Mouse (Mus musculus) neural tube, embryonic 15.5 days (tissue): ENCODE results near the gene Zfp94. TPM values are rescaled to one million over a fixed set of nuclear protein-coding genes. Genes with fewer than 3 reads are reported as not detected.

ENCODE experiments used
- ATAC-seq: fragments of 200-750 bp; cut with Nextera tagmentation; 2 replicates; pipeline ENCODE4 v1.8.0; 2017; ENCODE audit warnings: mild to moderate bottlenecking, moderate TSS enrichment, moderate library complexity; ENCODE audit not compliant: low FRiP score
- H3K27ac ChIP-seq: fragments of 300-500 bp; sonication (generic); replicated peaks from 2 replicates; pipeline ENCODE4 v1.5.1; 2015; ENCODE audit warnings: mild to moderate bottlenecking, inconsistent platforms
- H3K27me3 ChIP-seq: fragments of 300-500 bp; sonication (generic); replicated peaks from 2 replicates; pipeline ENCODE4 v1.6.1; 2015; ENCODE audit warnings: inconsistent platforms
- H3K36me3 ChIP-seq: fragments of 300-500 bp; sonication (generic); 2 replicates; pipeline ENCODE4 v1.6.1; 2015; ENCODE audit warnings: inconsistent platforms
- H3K4me1 ChIP-seq: fragments of 300-500 bp; sonication (generic); 2 replicates; pipeline ENCODE4 v1.6.1; 2015; ENCODE audit warnings: inconsistent platforms
- H3K4me2 ChIP-seq: fragments of 300-500 bp; sonication (generic); 2 replicates; pipeline ENCODE4 v1.6.1; 2015; ENCODE audit warnings: inconsistent platforms, mild to moderate bottlenecking, moderate library complexity
- H3K4me3 ChIP-seq: fragments of 300-500 bp; sonication (generic); replicated peaks from 2 replicates; pipeline ENCODE4 v1.5.1; 2015; ENCODE audit warnings: mild to moderate bottlenecking, inconsistent platforms
- H3K9ac ChIP-seq: fragments of 300-500 bp; sonication (generic); replicated peaks from 2 replicates; pipeline ENCODE4 v1.6.1; 2015; ENCODE audit warnings: mild to moderate bottlenecking, inconsistent platforms
- H3K9me3 ChIP-seq: fragments of 300-500 bp; sonication (generic); replicated peaks from 2 replicates; pipeline ENCODE4 v1.6.1; 2016; ENCODE audit warnings: inconsistent platforms
- WGBS: fragments of 180-500 bp; shearing (Covaris S2); methylation state at CpG from one replicate; pipeline ENCODE4 v1.1.7; 2015; ENCODE audit warnings: mixed read lengths; 5-methylcytosine and 5-hydroxymethylcytosine counted together
- microRNA-seq: library from miRNA; unstranded; fragments of <30 nt; microRNA quantifications from one replicate; pipeline ENCODE4, GENCODE M21; 2017
- polyA plus RNA-seq: library from polyadenylated mRNA; unstranded; fragments of >200 nt; fragmentation: Nextera tagmentation; extraction: Ambion mirVana; gene quantifications from 2 replicates; pipeline ENCODE4 v1.2.1, GENCODE M21; 2015

The Zfp94 gene
- polyA plus RNA-seq, 1 experiment from 2014 or later, result 20.2 TPM

DNA sequence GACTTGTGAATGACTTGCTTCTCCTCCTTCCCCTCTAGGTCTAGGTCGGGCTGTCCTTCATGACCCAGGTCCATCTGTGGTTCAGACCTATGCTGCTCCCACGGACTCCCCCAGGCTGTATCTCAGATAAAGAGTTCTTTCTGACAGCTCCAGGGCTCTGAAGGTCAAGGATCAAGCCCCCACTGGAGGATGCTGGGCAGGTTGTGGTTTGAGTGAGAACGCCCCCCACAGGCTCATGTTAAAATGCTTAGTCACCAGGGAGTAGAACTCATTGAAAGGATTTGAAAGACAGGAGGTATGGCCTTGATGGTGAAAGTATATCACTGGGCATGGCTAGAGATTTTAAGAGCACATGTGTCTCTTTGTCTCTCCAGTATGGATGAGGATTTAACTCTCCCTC lies 47.2 kb downstream of the Zfp94 start:
- peaks cover 13% of the 10 kb centered on the region for H3K4me1 ChIP-seq
- H3K4me2 ChIP-seq, result peak overlapping the region; percentile 90
- no peaks in the 10 kb centered on the region for H3K9me3 ChIP-seq
- WGBS, result 79% methylated on average over 3 of the region's 3 CpGs
- H3K9ac ChIP-seq, result no peak overlapping the region
- H3K27ac ChIP-seq, result no peak overlapping the region
- H3K27me3 ChIP-seq, result no peaks in the 10 kb centered on the region
- ATAC-seq, result peak; percentile 18; the same call in 1 of the 2 replicates
- H3K4me3 ChIP-seq, result peak overlapping the region; percentile 67; the same call in 1 of the 2 replicates
- H3K36me3 ChIP-seq, result peaks cover 9% of the 10 kb centered on the region

GRCm38 (mm10) chr7:24268176-24269155 lies 48.0 kb downstream of the Zfp94 start:
- WGBS, result 71% methylated on average over 24 of the region's 24 CpGs
- Histone ChIP-seq H3K36me3 (peaks cover 2% of the 10 kb centered on the region; the same call in 1 of the 2 replicates), H3K9ac (no peak overlapping the region), H3K4me3 (no peak overlapping the region), H3K9me3 (no peaks in the 10 kb centered on the region), H3K4me2 (no peak overlapping the region), H3K4me1 (peaks cover 13% of the 10 kb centered on the region), H3K27me3 (no peaks in the 10 kb centered on the region), H3K27ac (no peak overlapping the region)
- ATAC-seq, result no peak

- WGBS, result 94% methylated on average over 4 of the region's 4 CpGs
- Histone ChIP-seq H3K27ac (no peak overlapping the region), H3K9me3 (no peaks in the 10 kb centered on the region), H3K27me3 (no peaks in the 10 kb centered on the region), H3K4me1 (peaks cover 21% of the 10 kb centered on the region), H3K9ac (no peak overlapping the region), H3K4me3 (no peak overlapping the region), H3K4me2 (no peak overlapping the region), H3K36me3 (peaks cover 30% of the 10 kb centered on the region)
- no peak for ATAC-seq
Measured at GRCm38 (mm10) chr7:24260000-24260312, 56.5 kb downstream of the Zfp94 start.

DNA sequence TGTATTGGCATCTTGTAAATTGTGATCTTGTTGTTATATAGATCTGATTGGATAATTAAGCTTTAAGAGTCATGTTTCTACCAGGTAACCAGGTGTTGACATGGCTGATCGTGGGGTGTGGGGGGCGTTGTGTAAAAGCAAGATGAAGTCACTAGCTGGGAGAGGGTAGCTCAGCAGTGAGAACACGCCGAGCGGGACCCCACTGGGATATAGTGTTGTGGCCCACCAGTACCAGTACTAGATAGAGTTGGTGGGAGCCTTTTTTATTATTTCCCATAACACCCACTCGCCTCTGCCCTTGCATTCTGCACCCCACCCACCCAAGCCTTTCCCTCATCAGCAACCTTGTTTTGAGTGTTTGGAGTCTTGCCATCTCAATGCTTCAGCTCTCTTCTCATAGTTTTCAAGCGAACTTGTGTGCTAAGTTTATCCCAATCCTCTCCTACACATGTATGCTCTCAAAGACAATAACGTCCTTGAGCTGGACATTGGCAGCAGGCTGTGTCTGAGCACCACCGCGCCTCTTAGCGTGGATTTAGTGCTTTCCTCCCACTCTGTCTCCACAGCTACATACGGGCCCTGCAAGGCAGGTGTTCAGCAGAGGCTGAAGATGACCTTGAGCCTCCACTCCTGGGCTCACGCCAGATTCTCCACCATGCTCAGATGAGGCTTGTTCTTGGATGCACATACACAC lies 57.0 kb downstream of the Zfp94 start:
- Histone ChIP-seq H3K4me3 (no peak overlapping the region), H3K27me3 (no peaks in the 10 kb centered on the region), H3K4me2 (no peak overlapping the region), H3K4me1 (peaks cover 25% of the 10 kb centered on the region), H3K36me3 (peaks cover 30% of the 10 kb centered on the region), H3K9ac (no peak overlapping the region), H3K9me3 (no peaks in the 10 kb centered on the region), H3K27ac (no peak overlapping the region)
- 90% methylated on average over 13 of the region's 13 CpGs for WGBS
- no peak for ATAC-seq

GRCm38 (mm10) chr7:24254633-24255474 lies 61.6 kb downstream of the Zfp94 start, which contains the start of gene Zfp108:
Gene Zfp108, plus strand, starts transcription at chr7:24254794.
- Histone ChIP-seq H3K9ac (peak within 1 kb of the TSS; percentile 50), H3K4me3 (peak within 1 kb of the TSS; percentile 60), H3K36me3 (peaks cover 4% of the 10 kb centered on the region), H3K4me1 (peaks cover 31% of the 10 kb centered on the region), H3K4me2 (peak within 1 kb of the TSS; percentile 73), H3K27me3 (no peaks in the 10 kb centered on the region), H3K9me3 (no peaks in the 10 kb centered on the region), H3K27ac (peak within 1 kb of the TSS; percentile 75)
- WGBS, result 19% methylated on average over 21 of the region's 21 CpGs
- peak; percentile 94 for ATAC-seq

DNA sequence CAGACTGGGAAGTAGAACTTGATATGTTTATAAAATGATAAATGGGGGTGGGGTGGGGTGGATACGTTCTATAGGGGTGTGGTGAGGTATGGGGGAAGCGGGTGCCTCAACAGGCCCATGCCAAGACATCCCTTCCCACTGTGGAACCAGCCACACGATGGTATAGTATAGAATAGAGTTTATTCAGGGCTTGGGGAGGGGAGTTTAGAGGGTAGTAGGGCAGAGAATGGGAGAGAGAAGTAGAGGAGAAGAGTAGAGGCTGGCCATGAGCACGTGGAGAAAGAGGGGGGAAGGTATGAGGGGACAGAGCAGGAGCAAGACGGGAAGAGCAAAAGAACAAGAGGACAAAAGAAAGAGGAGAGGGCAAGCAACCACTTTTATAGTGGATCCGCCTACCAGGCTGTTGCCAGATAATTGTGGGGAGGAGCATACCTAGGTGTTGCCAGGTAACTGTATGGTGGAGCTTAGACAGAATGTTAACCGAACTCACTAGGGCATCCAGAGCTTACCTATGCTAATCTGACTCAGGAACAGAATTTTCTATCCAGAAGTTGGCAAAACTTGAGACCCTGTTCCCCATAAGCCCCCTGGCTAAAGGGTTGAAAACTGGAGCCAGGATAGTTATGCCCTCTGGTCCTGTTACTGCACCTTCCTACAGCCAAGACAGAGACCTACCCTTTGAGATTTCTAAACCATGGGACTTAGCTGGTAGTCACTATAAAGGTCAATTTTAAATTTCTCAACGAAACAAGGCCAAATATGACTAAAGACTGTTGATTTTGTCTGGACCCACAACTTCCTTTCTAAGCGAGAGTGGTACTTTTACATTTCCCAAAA lies 62.5 kb downstream of the Zfp94 start:
- Histone ChIP-seq H3K9ac (no peak overlapping the region), H3K27ac (no peak overlapping the region; the same call in 1 of the 2 replicates), H3K4me3 (peak overlapping the region; percentile 60), H3K27me3 (no peaks in the 10 kb centered on the region), H3K9me3 (no peaks in the 10 kb centered on the region), H3K4me2 (peak overlapping the region; percentile 73), H3K4me1 (peaks cover 31% of the 10 kb centered on the region), H3K36me3 (no peaks in the 10 kb centered on the region)
- peak; percentile 74 for ATAC-seq
- WGBS, result 60% methylated on average over 9 of the region's 9 CpGs

Small RNAs within 50 kb of the gene (microRNA-seq; reads per million reads assigned to microRNA genes)
- not detected for gene Gm27592

Other genes with a start within 250 kb of the Zfp94 start
- 31.6 and 33.4 TPM in 2 replicates for gene Zfp180, start 234.7 kb downstream of the Zfp94 start, polyA plus RNA-seq
- gene Zfp112, start 204.4 kb downstream of the Zfp94 start, polyA plus RNA-seq, result 10.4 and 12.2 TPM in 2 replicates
- 24.4 and 24.7 TPM in 2 replicates for gene Zfp235, start 182.5 kb downstream of the Zfp94 start, polyA plus RNA-seq
- gene Zfp114, start 141.6 kb downstream of the Zfp94 start, polyA plus RNA-seq, result 5.3 and 6.2 TPM in 2 replicates
- gene Zfp111, start 105.2 kb downstream of the Zfp94 start, polyA plus RNA-seq, result 5.1 and 5.9 TPM in 2 replicates
- gene Zfp109, start 79.1 kb downstream of the Zfp94 start, polyA plus RNA-seq, result 4.4 and 4.5 TPM in 2 replicates
- 6.0 and 6.9 TPM in 2 replicates for gene Zfp108, start 61.9 kb downstream of the Zfp94 start, polyA plus RNA-seq
- gene Zfp93, start 46.2 kb downstream of the Zfp94 start, polyA plus RNA-seq, result 6.3 and 8.8 TPM in 2 replicates
- gene Zfp61, start 15.4 kb downstream of the Zfp94 start, polyA plus RNA-seq, result 42.0 and 44.7 TPM in 2 replicates
- 0.24 and 0.29 TPM in 2 replicates for gene Tescl, start 17.3 kb upstream of the Zfp94 start, polyA plus RNA-seq
- gene Lypd5, start 32.5 kb upstream of the Zfp94 start, polyA plus RNA-seq, result 0.06 TPM in 1 of 2 replicates, not detected in the other
- 3.0 and 11.2 TPM in 2 replicates for gene Kcnn4, start 53.6 kb upstream of the Zfp94 start, polyA plus RNA-seq
- 34.4 and 38.3 TPM in 2 replicates for gene Smg9, start 83.0 kb upstream of the Zfp94 start, polyA plus RNA-seq
- not detected in 2 replicates for gene Irgc1, start 135.6 kb upstream of the Zfp94 start, polyA plus RNA-seq
- gene Plaur, start 145.8 kb upstream of the Zfp94 start, polyA plus RNA-seq, result 1.7 and 4.6 TPM in 2 replicates
- gene Cadm4, start 165.4 kb upstream of the Zfp94 start, polyA plus RNA-seq, result 67.2 and 90.6 TPM in 2 replicates
- 215 and 282 TPM in 2 replicates for gene Zfp428, start 190.3 kb upstream of the Zfp94 start, polyA plus RNA-seq
- 0.98 and 1.2 TPM in 2 replicates for gene AC161166.1, start 195.8 kb upstream of the Zfp94 start, polyA plus RNA-seq
- gene Irgq, start 214.0 kb upstream of the Zfp94 start, polyA plus RNA-seq, result 18.8 and 21.1 TPM in 2 replicates
- 0.51 TPM in 1 of 2 replicates, not detected in the other for gene Pinlyp, start 229.5 kb upstream of the Zfp94 start, polyA plus RNA-seq
- gene Xrcc1, start 229.6 kb upstream of the Zfp94 start, polyA plus RNA-seq, result 60.2 and 75.0 TPM in 2 replicates